In the genomic region with DNA sequence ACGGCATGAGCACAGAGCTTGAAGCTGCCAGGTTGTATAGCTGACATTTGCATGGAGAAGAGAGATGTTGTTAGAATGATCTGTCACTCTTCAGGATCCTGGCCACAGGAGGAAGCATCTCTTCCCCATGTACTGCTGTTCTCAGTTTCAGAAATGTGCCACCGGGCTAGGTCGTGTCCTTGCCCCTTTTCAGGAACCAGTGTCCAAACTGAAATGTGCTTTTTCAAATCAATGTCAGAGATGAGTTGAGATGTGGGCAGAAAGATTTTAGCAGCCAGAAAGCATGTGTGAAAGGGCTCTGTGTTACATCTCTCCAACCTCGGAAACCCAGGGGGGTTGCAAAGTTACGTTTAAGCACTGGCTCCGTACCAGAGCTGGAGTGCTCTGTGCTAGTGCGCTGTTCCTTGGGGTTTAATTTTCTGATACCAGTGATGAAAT, we compare ENCODE assay signal across 13 mouse cellular contexts.
DNase-seq lines count a peak whose midpoint lies in the region; ATAC-seq and TF ChIP-seq lines count a peak whose summit lies in the region.
"Had no signal": no experiment of that assay in that cellular context is flagged by ENCODE, and none has a peak within 500 bp of the region (broad histone marks: within the 10 kb centered on the region; RNA-seq: fewer than 3 reads in every experiment).

No protein-coding gene starts in this region.

- intact Hi-C loops in left cerebral cortex, postnatal 10 days (cut with DNase I), result loop anchor here (2.0 to 10.0 kb wide), 3 partner anchors 64 to 561 kb away; no protein-coding TSS in a partner anchor

- peaks cover 5 to 64% of the 10 kb centered on the region in 2 experiments for H3K36me3 ChIP-seq in CH12.LX (replicated peaks in 1 of 2; ENCODE audit: control insufficient read depth in 1 of 2, insufficient read depth in 1 of 2, low read length in 1 of 2)
- H3K36me3 ChIP-seq in forebrain, embryonic 12.5 days (replicated peaks), result no peaks in the 10 kb centered on the region
- H3K36me3 ChIP-seq: liver, embryonic 13.5 days had no signal

- no peak overlapping the region for H3K4me2 ChIP-seq in CH12.LX (ENCODE audit: insufficient read depth, low read depth, poor library complexity, severe bottlenecking)
- peak overlapping the region; percentile 52 for H3K4me2 ChIP-seq in forebrain, embryonic 12.5 days
- H3K4me2 ChIP-seq: liver, embryonic 13.5 days had no signal

- no peaks in the 10 kb centered on the region for H3K27me3 ChIP-seq in CH12.LX (replicated peaks)
- H3K27me3 ChIP-seq in forebrain, embryonic 12.5 days, result no peaks in the 10 kb centered on the region
- H3K27me3 ChIP-seq: liver, embryonic 13.5 days; megakaryocyte, embryonic 14.5 days; Patski had no signal

- H3K9me3 ChIP-seq in CH12.LX (replicated peaks; ENCODE audit: low read length), result no peaks in the 10 kb centered on the region
- H3K9me3 ChIP-seq in forebrain, embryonic 12.5 days, result no peaks in the 10 kb centered on the region
- H3K9me3 ChIP-seq: liver, embryonic 13.5 days; megakaryocyte, embryonic 14.5 days had no signal

- TF ChIP-seq EP300 in CH12.LX (IDR thresholded peaks at IDR 0.05; ENCODE audit: low read length), result no peak

- TF ChIP-seq CTCF in CH12.LX (conservative IDR thresholded peaks at IDR 0.05 in 1 of 2, IDR thresholded peaks at IDR 0.05 in 1 of 2; ENCODE audit: low read depth in 2 of 2, low read length in 2 of 2), result no peak

- H3K9ac ChIP-seq in CH12.LX (ENCODE audit: insufficient read depth, low read depth), result no peak overlapping the region
- H3K9ac ChIP-seq in forebrain, embryonic 12.5 days, result peak overlapping the region; percentile 36
- H3K9ac ChIP-seq: liver, embryonic 13.5 days had no signal

- no peak for TF ChIP-seq POLR2A in CH12.LX (IDR thresholded peaks at IDR 0.05; ENCODE audit: low read depth, low read length)

- peak; percentile 7; the same call in 1 of the 2 replicates for ATAC-seq in frontal cortex, adult (ENCODE audit: low TSS enrichment)
- no peak for ATAC-seq in forebrain, embryonic 12.5 days (ENCODE audit: low FRiP score)
- ATAC-seq in megakaryocyte progenitor cell, adult 5-6 weeks (replicated peaks; ENCODE audit: poor library complexity), result 0 out of 2 replicates have a peak, but pooled peaks have one; percentile 20
- ATAC-seq: intestine, embryonic 16.5 days; Patski had no signal

- no peak overlapping the region for H3K4me3 ChIP-seq in CH12.LX (replicated peaks in 1 of 3; ENCODE audit: low read depth in 2 of 3, low read length in 2 of 3, poor library complexity in 1 of 3)
- H3K4me3 ChIP-seq in forebrain, embryonic 12.5 days (replicated peaks), result peak overlapping the region; percentile 39
- H3K4me3 ChIP-seq: liver, embryonic 13.5 days; megakaryocyte, embryonic 14.5 days had no signal

- H3K27ac ChIP-seq in CH12.LX (ENCODE audit: insufficient read depth, low read depth), result no peak overlapping the region
- H3K27ac ChIP-seq in forebrain, embryonic 12.5 days, result peak overlapping the region; percentile 87
- H3K27ac ChIP-seq: liver, embryonic 13.5 days had no signal

- TF ChIP-seq RAD21 in CH12.LX (IDR thresholded peaks at IDR 0.05; ENCODE audit: low read depth, low read length), result no peak

- H3K4me1 ChIP-seq in CH12.LX (ENCODE audit: control insufficient read depth in 1 of 2, insufficient read depth in 2 of 2), result peaks cover 2 to 36% of the 10 kb centered on the region in 2 experiments; a peak in 3 of 4 replicates
- H3K4me1 ChIP-seq in forebrain, embryonic 12.5 days, result peaks cover 38% of the 10 kb centered on the region
- H3K4me1 ChIP-seq: liver, embryonic 13.5 days; megakaryocyte, embryonic 14.5 days had no signal

- H3K79me2 ChIP-seq in CH12.LX (replicated peaks; ENCODE audit: control insufficient read depth, extremely low read depth, insufficient read depth, poor library complexity, severe bottlenecking), result no peaks in the 10 kb centered on the region

- no peak for DNase-seq in frontal cortex, adult 2 months (ENCODE audit: extremely low spot score in 1 of 2, low spot score in 1 of 2)
- peak; percentile 51 for DNase-seq in CH12.LX (ENCODE audit: extremely low read depth)
- no peak for DNase-seq in ovary, postnatal 36 days (ENCODE audit: low spot score)
- no peak for DNase-seq in layer of hippocampus, adult 9-11 months
- no peak for DNase-seq in left cerebral cortex, postnatal 10 days (ENCODE audit: extremely low spot score in 1 of 2, low spot score in 2 of 2)
- DNase-seq: liver, embryonic 13.5 days; right cerebral cortex, adult 18-20 months had no signal

- dilution Hi-C loops in CH12.LX (cut with MboI; ENCODE audit: extremely low pct_ligation_motif_present, extremely low pct_unique_long_range_greater_than_20kb, low sequenced_read_pairs), result no loop called here

- in situ Hi-C loops in CH12.LX (cut with MboI; ENCODE audit: low pct_ligation_motif_present, low pct_unique_long_range_greater_than_20kb, low sequenced_read_pairs), result loop anchor here (5.0 kb wide), 1 partner anchor 161 kb away; no protein-coding TSS in a partner anchor

- WGBS in forebrain, embryonic 12.5 days, result 70% methylated on average over 7 of the region's 7 CpGs

TF ChIP-seq in CH12.LX, 34 proteins besides CTCF, POLR2A, EP300 and RAD21:
- TF ChIP-seq USF2 (conservative IDR thresholded peaks at IDR 0.05; ENCODE audit: low read depth, low read length) (no peak), POLR2AphosphoS2 (IDR thresholded peaks at IDR 0.05; ENCODE audit: low read depth, low read length) (no peak), MEF2A (IDR thresholded peaks at IDR 0.05; ENCODE audit: borderline replicate concordance, low read depth, low read length) (no peak), MAX (IDR thresholded peaks at IDR 0.05; ENCODE audit: low read length) (no peak), JUN (IDR thresholded peaks at IDR 0.05; ENCODE audit: insufficient read depth, low read depth, low read length) (no peak), SMC3 (IDR thresholded peaks at IDR 0.05; ENCODE audit: low read depth, low read length) (no peak), TCF12 (IDR thresholded peaks at IDR 0.05; ENCODE audit: low read depth, low read length) (no peak), IRF4 (IDR thresholded peaks at IDR 0.05; ENCODE audit: low read depth, low read length) (no peak), MYC (IDR thresholded peaks at IDR 0.05; ENCODE audit: low read depth, low read length) (no peak), GABPA (IDR thresholded peaks at IDR 0.05; ENCODE audit: insufficient replicate concordance, low read depth, low read length) (no peak), CHD1 (IDR thresholded peaks at IDR 0.05; ENCODE audit: low read depth, low read length) (no peak)
TF ChIP-seq in CH12.LX: peak in this region for 0.
